Mouse (Mus musculus) kidney, adult 2 months (tissue): ENCODE data around the gene Usp54.

Experiments used
- CTCF ChIP-seq: fragments of 200-500 bp; conservative IDR thresholded peaks from 2 replicates; pipeline ENCODE4 v1.5.1; 2011; ENCODE audit warnings: low read depth, mild to moderate bottlenecking, control low read depth, low read length, moderate library complexity, mixed read lengths; ENCODE audit not compliant: insufficient read depth, insufficient read length
- POLR2A ChIP-seq: fragments of 200-500 bp; IDR thresholded peaks from one replicate; pipeline ENCODE4 v1.6.1; 2011; ENCODE audit warnings: low read depth, low read length, control low read depth

DNA sequence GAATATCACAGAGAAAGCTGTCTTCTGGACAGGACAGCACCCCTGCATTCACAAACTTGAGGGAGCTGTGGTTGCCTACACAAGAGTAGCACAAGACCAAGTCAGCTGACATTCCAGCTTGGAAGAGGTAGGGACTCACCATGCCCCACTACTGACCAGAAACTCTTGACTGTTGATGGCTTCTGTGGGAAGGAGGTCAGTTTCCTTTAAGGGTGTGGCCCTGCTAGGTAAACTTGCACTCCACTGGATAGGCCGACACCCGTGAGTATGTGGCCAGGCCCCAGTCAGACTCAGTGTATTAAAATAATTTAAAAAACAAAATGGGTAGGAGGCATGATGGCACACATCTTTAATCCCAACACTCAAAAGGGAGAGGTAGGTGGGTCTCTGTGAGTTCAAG lies 5.3 kb downstream of the Usp54 start:
- no peak for TF ChIP-seq CTCF
- no peak for TF ChIP-seq POLR2A
